In genomic region chr5:33512253-33512884, GRCm38 (mm10) we compare ENCODE assay signal across 11 mouse cellular contexts.
DNase-seq lines count a peak whose midpoint lies in the region; ATAC-seq and TF ChIP-seq lines count a peak whose summit lies in the region.
"Had no signal": no experiment of that assay in that cellular context is flagged by ENCODE, and none has a peak within 500 bp of the region (broad histone marks: within the 10 kb centered on the region; RNA-seq: fewer than 3 reads in every experiment).

No protein-coding gene starts in this region.

- H3K9me3 ChIP-seq in embryonic facial prominence, embryonic 13.5 days: no peaks in the 10 kb centered on the region
- no peaks in the 10 kb centered on the region for H3K9me3 ChIP-seq in hindbrain, embryonic 14.5 days (ENCODE audit: control insufficient read depth, low read length)
- no peaks in the 10 kb centered on the region for H3K9me3 ChIP-seq in midbrain, postnatal 0 days (ENCODE audit: low read length)
- H3K9me3 ChIP-seq: stomach, embryonic 15.5 days had no signal

- peak overlapping the region; percentile 14; the same call in 1 of the 2 replicates for H3K4me3 ChIP-seq in embryonic facial prominence, embryonic 13.5 days
- no peak overlapping the region for H3K4me3 ChIP-seq in hindbrain, embryonic 14.5 days (replicated peaks; ENCODE audit: low read length)
- H3K4me3 ChIP-seq in midbrain, postnatal 0 days (ENCODE audit: low read depth, low read length): no peak overlapping the region
- H3K4me3 ChIP-seq: stomach, embryonic 15.5 days had no signal

- ATAC-seq in embryonic facial prominence, embryonic 13.5 days (ENCODE audit: insufficient number of reproducible peaks, insufficient read depth, low FRiP score, low TSS enrichment, low read depth): no peak
- ATAC-seq in hindbrain, embryonic 14.5 days (ENCODE audit: low FRiP score): peak; percentile 39; the same call in 1 of the 2 replicates
- no peak for ATAC-seq in midbrain, postnatal 0 days (ENCODE audit: low FRiP score)

- 32% methylated on average over 22 of the region's 22 CpGs for WGBS in embryonic facial prominence, embryonic 13.5 days
- 21% methylated on average over 22 of the region's 22 CpGs for WGBS in hindbrain, embryonic 14.5 days
- WGBS in midbrain, postnatal 0 days: 24% methylated on average over 22 of the region's 22 CpGs

- H3K4me2 ChIP-seq in embryonic facial prominence, embryonic 13.5 days: peak overlapping the region; percentile 52
- H3K4me2 ChIP-seq in hindbrain, embryonic 14.5 days (replicated peaks): peak overlapping the region; percentile 33
- peak overlapping the region; percentile 32 for H3K4me2 ChIP-seq in midbrain, postnatal 0 days (ENCODE audit: low read depth, low read length, poor library complexity, severe bottlenecking)
- H3K4me2 ChIP-seq: stomach, embryonic 15.5 days had no signal

- no peak for TF ChIP-seq CTCF in midbrain, postnatal 0 days (IDR thresholded peaks at IDR 0.05)

- peaks cover 22% of the 10 kb centered on the region for H3K4me1 ChIP-seq in embryonic facial prominence, embryonic 13.5 days
- peaks cover 11% of the 10 kb centered on the region for H3K4me1 ChIP-seq in hindbrain, embryonic 14.5 days (replicated peaks; ENCODE audit: control insufficient read depth, insufficient read depth, low read length)
- peaks cover 6% of the 10 kb centered on the region; the same call in 1 of the 2 replicates for H3K4me1 ChIP-seq in midbrain, postnatal 0 days (ENCODE audit: insufficient read depth, low read length)
- H3K4me1 ChIP-seq: stomach, embryonic 15.5 days had no signal

- peaks cover 94% of the 10 kb centered on the region for H3K27me3 ChIP-seq in embryonic facial prominence, embryonic 13.5 days
- H3K27me3 ChIP-seq in hindbrain, embryonic 14.5 days (ENCODE audit: control insufficient read depth, insufficient read depth, low read length): peaks cover 11% of the 10 kb centered on the region; the same call in 1 of the 2 replicates
- 0 out of 2 replicates have a peak, but pooled peaks cover under 1% of the 10 kb centered on the region for H3K27me3 ChIP-seq in midbrain, postnatal 0 days (ENCODE audit: insufficient read depth, low read length)
- H3K27me3 ChIP-seq: stomach, embryonic 15.5 days had no signal

- no peaks in the 10 kb centered on the region for H3K36me3 ChIP-seq in embryonic facial prominence, embryonic 13.5 days
- H3K36me3 ChIP-seq in hindbrain, embryonic 14.5 days (replicated peaks; ENCODE audit: control insufficient read depth, insufficient read depth): no peaks in the 10 kb centered on the region
- no peaks in the 10 kb centered on the region for H3K36me3 ChIP-seq in midbrain, postnatal 0 days (ENCODE audit: insufficient read depth, low read length)
- H3K36me3 ChIP-seq: stomach, embryonic 15.5 days had no signal

- intact Hi-C loops in heart, postnatal 14 days (cut with DNase I): no loop called here

- DNase-seq in cerebellum, adult 9-11 months: peak; percentile 6
- no peak for DNase-seq in cerebellum, postnatal 4 days (ENCODE audit: low spot score in 2 of 2)
- DNase-seq in hindbrain, embryonic 14.5 days (ENCODE audit: low spot score): no peak
- no peak for DNase-seq in midbrain, postnatal 0 days (ENCODE audit: low spot score)
- no peak for DNase-seq in T-cell, adult 2 months (ENCODE audit: low spot score)
- no peak for DNase-seq in natural killer cell, adult 2 months (ENCODE audit: low spot score in 2 of 2)
- DNase-seq in heart, postnatal 14 days: no peak
- DNase-seq: B cell, adult 2 months; gastrocnemius, postnatal 36 days had no signal

- peak overlapping the region; percentile 37; the same call in 1 of the 2 replicates for H3K9ac ChIP-seq in embryonic facial prominence, embryonic 13.5 days
- H3K9ac ChIP-seq in hindbrain, embryonic 14.5 days: no peak overlapping the region
- H3K9ac ChIP-seq in midbrain, postnatal 0 days (replicated peaks; ENCODE audit: low read length, poor library complexity, severe bottlenecking): no peak overlapping the region
- H3K9ac ChIP-seq: stomach, embryonic 15.5 days had no signal

- no peak overlapping the region for H3K27ac ChIP-seq in embryonic facial prominence, embryonic 13.5 days
- no peak overlapping the region for H3K27ac ChIP-seq in hindbrain, embryonic 14.5 days
- H3K27ac ChIP-seq in midbrain, postnatal 0 days (ENCODE audit: low read depth, low read length): no peak overlapping the region
- H3K27ac ChIP-seq: stomach, embryonic 15.5 days had no signal
